Mouse (Mus musculus): ENCODE data around the gene Hs6st3.

Hs6st3 gene

DNA sequence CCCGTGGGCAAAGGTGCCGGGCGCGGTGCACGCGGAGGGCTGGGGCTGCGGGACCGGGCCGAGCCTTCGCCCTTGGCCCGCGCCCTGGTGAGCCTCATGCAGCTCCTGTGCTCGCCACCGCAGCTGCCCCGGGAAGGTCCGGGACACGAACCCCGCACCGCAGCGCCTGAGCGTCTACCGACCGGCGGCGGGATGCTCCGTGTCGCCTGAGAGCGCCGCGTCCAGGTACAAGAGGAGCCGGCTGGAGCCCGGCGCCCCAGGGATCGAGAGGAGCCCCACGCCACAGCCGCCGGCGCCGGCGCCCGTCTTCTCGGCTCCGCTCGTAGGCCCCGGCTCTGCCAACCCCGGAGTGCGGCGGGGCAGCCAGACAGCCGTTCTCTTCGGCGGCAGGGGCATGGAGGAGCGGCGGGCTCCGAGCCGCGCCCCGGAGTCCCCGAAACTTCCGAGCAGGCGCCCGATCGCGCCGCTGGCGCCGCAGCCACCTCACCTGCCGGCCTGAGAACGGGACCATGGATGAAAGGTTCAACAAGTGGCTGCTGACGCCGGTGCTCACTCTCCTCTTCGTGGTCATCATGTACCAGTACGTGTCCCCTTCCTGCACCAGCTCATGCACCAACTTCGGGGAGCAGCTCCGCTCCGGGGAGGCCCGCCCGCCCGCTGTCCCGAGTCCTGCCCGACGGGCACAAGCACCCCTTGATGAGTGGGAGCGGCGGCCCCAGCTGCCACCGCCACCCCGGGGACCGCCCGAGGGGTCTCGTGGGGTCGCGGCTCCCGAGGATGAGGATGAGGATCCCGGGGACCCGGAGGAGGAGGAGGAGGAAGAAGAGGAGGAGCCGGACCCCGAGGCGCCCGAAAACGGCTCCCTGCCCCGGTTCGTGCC, at the start of gene Hs6st3:
Gene Hs6st3 (plus strand): TSS at position 436 of the 880 bp plus-strand sequence.
- DNase-seq: no peak

DNA sequence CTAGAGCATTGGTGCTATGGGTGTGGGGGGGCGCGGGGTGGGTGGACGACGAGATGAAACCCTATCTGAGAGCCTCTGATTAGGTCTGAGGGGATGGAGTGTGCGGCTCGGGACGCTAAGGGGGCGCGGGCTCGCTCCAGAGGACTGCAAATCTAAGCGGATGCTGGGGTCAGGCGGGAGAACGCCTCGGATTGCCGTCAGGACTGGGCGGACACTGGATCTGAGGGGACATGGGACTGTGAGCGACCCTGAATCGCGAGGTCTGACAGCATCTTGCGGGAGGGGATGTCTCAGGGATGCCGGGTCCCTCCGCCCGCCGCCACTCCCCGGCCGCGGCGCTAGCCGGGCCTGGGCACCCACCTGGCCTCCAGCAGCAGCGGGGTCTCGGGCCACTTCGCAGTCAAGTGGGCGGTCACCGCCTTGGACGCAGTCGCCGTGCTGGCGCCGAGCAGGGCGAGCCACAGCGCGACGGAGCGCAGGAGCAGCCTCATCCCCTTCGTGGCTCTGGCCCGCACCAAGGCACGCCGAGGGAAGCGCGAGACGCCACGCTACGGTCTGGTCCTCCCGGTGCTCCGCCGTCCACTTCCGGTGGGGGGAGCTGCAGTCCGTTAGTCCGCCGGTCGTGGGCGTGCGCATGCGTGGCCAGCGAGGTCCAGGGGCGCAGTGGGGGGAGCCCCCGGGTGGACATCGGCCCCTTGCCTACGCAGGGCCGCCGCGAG, 39.1 kb upstream of the Hs6st3 start, which contains the start of gene Uggt2:
Gene Uggt2 (minus strand): TSS at position 580 of the 719 bp plus-strand sequence.
- DNase-seq: peak; percentile 97 to 98

DNA sequence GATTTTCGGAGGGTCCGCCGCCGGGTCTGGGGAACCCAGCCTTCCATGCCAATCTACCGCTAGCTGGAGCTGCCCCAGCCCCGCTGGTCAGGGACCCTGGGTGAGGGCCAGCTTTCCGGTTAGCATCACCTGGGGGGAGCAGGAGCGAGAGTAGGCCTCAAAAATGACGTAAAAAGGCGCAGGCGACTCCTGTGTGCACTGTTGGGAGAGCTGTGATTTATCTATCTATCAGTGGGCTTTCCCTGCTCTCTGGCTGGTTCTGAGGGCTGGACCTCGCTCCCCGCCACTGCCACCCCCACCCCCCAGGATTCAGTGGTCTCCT, 38.6 kb upstream of the Hs6st3 start:
- DNase-seq: no peak

DNA sequence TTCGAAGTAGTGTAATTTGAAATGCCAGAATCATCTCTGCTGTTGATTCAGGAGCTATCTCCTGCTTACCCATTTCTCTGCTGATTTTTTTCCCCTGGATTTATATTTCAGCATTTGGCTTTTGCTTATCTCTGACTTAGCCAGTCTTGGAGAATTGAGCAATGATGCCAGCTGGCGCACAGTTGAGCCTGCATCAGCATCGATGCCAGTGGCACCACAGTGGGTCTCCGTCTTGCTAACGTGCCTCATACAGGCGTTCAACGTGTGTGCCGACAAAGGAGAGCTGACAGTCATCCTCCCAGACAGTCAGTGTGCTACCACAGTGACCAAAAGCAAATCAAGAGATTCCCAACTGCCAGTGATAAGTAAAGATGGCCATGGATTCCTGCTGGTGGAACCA, 30.6 kb upstream of the Hs6st3 start:
- peak; percentile 73 to 81 for DNase-seq

DNA sequence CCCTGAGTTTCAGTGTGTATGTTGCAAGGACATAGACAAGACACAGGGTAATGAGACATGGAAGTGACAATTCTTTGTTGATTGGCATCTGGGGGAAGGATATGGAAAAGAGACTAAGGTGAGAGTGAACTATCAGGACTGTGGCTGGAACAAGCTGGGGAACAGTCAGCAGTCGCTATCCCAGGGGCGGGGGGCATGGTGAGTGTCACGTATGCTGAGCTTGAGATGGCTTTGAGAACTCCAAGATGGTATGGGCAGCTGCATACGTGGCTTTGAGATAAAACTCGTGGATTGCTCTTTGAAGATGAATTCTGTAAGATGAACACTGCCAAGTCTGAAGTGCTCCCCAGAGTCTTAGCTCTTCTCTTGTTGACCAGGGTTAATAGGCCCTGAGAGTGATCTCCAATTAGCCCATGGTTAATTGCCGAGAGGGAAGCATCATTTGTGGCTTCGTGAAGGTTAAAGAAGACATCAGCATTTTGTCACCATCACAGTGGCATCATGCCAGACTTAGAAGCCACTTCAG, 29.3 kb upstream of the Hs6st3 start:
- DNase-seq: no peak

DNA sequence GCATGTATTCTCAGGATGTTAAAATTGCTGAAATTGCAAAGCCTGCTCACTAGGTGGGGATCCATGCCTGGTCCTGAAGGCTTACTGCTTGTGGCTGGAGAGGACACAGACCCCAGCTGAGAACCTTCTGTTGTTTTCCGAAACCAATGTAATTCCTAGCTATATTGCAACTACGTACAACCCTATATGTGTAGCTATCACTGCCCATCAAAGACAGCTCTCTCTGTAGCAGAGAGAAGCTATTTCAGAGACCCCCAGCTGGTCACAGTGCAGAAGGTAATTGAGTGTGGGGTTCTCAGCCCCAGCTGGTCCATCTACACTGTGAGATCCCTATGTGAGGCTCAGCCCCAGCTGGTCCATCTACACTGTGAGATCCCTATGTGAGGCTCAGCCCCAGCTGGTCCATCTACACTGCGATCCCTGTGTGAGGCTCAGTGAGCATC, 28.3 kb upstream of the Hs6st3 start:
- peak; percentile 58 to 59 for DNase-seq

DNA sequence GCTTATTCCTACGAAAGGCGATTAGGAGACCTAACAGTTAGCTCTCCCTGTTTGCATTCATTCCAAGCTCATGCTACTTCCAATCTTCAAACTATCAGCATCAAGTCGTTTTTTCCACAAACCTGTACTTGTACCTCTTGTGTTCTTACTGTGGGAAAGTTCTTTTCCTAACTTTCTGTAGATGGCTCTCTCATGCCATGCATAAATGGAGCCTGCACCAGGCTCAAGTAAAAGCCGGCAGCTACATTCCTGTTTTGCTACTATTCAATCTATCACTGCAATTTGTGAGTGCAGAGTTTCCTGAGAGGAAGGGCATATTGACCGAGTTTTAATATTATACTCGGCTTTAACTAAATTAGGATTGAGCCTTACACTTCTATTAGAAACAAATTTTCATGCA, 25.6 kb upstream of the Hs6st3 start:
- no peak for DNase-seq

DNA sequence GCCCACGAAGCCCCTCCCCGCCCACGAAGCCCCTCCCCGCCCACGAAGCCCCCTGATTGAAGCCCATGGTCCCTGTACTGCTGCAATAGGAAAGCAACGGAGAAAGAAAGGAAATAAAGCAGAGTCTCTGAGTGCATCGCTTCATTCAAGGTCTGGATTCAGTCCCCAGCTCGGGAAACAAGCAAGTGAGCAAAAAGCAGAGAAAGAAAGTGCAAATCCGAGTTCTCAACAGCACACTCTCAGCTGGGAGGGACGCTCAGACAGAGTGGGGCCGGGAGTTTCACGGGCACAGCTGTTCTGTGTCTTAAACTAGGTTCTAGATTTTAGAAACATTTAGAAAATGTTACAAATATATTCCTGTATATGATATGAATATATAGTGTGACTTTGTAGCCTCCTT, 14.6 kb upstream of the Hs6st3 start:
- no peak for DNase-seq

DNA sequence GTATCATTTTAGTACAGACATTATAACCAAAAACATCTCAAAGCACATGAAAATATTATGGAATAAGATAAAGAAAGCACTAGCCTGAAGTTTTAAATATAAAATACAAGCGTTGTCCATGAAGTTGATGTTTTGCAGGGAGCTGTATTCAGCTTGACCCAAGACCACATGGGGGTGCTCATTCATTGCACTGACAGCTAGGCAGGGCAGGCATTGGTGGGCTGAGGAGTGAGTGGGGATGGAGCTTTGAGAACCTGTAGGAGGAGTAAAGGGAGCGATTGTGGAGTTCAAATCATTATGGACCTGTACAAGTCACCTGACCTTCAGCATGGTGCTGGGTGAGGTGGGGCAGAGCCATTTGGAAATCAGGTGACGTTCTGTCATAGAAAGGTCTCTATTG, 14.1 kb upstream of the Hs6st3 start:
- DNase-seq: peak; percentile 33 to 48

DNA sequence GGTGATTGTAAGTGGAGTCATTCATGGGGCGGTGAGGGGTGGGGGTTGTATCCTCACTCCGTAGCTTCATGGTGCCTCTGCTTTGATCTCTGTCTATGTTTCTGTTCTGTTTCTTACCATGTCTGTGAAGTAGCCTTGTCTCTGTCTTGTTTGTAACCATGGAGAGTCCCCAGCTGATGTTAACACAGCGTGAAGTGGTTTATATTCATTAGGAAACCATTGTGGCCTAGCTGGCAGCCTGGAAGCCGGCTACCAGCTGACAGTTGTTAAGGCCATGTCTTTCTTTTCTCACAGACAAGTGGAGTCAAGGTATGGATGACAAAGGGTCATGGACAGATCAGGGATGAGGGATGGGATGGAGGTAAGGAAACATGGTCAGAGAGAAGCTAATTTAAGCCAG, 12.3 kb upstream of the Hs6st3 start:
- DNase-seq: no peak

DNA sequence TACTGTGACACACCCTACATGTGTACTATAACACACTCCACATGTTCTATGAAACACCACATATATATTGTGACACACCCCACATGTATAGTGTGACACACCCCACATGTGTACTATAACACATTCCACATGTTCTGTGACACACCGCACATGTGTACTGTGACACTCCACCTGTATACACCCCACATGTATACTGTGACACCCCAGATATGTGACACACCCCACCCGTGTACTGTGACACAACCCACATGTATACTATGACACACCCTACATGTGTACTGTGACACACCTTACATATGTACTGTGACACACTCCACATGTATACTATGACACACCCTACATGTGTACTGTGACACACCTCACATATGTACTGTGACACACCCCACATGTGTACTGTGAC, 10.8 kb upstream of the Hs6st3 start:
- DNase-seq: no peak

DNA sequence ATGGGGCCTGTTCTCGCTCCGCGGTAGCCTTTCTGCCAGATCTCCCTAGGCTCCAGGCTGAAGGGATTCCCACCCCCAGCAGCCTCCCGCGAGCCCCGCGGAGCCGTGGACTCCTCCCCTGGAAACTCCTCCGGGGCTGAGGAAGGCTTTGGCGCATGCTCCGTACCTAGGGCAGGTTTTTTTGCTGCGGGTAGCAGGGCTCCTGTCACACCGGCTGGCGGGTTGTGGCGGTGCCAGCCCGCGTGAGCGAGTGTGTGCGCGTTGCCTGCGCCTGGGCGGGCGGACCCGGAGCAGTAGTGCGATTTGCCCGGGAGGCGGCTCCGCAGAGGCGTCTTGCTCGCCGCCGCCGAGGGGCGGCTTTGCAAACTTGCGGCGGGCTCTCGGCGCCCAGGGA, 632 bp upstream of the Hs6st3 start:
- peak; percentile 95 for DNase-seq

DNA sequence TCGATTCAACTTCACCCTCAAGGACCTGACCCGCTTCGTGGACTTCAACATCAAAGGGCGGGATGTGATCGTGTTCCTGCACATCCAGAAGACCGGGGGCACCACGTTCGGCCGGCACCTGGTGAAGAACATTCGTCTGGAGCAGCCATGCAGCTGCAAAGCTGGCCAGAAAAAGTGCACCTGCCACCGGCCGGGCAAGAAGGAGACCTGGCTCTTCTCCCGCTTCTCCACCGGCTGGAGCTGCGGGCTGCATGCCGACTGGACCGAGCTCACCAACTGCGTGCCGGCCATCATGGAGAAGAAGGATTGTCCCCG, 602 bp downstream of the Hs6st3 start:
- DNase-seq: peak; percentile 61 to 67

DNA sequence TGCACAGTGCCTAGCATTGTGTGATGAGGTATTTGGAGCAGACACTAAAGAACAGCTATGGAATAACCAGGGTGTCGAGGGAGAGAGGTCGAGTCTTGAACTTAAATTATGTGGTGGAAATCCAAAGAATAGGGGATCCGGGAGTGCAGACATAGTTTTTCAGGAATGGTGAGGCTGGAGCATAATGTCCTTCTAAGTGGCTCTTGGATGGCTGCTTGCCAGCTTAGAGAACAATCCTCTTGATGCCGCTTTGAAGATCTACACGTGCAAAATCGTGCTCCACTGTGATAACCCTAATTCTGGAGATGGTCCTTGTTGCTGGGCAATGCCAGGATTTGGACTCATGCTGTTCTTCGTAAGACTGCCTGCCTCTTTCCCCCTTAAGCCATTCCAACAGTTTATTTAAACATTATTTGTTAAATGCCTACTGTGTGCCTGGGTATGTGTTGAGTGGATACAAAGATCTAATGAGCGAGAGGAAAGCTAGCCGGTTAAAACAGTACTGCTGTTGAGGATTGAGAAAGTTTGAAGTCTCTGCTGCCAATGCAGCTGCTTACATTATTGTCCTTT, 1.3 kb downstream of the Hs6st3 start:
- peak; percentile 25 to 38 for DNase-seq

DNA sequence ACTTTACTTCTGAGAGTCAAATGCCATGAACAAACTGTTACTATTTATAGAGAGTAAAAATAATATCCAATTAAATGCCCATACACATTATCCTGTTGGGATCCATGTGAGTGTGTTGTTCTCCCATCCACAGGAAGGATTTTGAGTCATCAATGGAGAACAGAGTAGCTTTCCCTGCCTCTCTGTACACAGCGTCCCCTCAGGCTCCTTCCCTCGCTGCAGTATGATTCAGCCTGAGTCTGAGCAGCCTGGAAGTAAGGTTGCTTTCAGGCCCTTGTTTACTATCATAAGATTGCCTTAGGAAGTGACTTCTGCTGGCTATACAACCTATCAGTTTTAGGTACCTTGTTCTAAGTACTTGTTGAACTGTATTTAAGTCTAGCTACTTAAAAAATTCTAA, 14.9 kb downstream of the Hs6st3 start:
- DNase-seq: no peak

DNA sequence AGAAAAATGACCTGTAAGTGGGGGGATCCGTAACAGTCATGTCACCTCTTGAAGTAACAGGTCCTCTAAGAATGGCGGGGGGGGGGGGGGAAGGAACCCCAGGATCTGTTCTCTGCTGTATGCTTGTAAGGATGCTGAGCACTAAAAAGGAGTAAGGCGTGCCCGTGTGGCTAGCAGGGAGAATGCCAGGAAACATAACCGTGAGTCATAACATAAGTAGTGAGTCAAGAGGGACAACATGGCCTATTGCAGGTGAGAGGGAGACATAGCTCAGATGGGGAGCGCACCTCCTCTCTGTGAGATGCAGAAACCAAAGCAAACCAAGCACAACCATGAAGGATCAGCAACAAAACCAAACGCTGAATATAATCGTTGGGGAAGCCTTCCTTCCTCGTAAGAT, 55.8 kb downstream of the Hs6st3 start:
- DNase-seq: no peak

DNA sequence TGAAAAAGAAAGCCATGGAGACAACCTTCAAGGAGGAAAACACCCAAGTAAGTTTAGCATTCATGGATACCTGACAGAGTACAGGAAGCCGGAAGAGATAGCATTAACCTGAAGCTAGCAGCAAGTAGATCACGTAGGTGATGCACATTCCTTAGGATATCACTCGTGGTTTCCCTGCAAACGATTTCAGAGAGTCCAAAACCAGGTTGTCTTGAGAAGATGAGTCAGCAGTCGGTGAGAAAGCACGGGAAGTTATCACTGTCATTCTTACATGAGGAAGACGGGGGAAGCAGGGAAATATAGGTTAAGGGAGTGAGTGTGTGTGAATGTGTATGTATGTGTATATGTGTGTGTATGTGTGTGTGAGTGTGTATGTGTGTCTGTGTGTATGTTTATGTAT, 65.4 kb downstream of the Hs6st3 start:
- DNase-seq: no peak

DNA sequence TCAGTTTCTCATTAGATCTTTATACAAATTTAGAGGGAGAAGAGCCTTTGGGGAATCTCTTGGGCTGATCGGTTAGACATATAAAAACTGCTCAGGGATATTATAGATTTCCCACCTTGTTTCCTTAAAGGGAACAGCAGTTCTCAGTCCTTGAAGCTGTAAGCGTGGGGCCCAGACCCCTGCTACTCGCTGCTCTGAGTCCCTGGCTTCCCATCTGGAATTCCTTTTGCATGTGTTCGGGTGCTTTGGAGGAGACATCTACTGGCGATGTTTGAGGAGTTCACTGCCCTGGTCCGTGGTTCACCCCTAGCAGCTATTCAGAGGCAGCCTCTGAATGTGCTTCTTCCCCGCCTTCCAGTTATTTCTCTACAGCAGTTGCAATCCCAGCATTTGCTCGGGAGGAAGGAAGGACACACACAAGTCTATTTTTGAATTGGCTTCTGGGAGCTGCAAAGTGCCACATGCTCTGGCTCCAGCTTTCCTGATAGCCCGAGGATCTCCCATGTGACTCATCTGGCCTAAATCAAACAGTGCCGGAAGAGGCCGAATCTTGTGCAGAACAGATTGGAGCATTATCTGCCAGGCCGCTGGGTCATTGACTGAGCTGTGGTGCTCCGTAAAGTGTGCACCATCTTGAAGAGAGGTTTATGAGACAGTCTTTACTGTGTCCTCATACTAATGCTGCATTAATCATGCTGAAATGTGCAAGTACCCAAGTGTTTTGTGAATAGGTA, 77.6 kb downstream of the Hs6st3 start:
- DNase-seq: peak in 1 of 2 experiments; percentile 15

DNA sequence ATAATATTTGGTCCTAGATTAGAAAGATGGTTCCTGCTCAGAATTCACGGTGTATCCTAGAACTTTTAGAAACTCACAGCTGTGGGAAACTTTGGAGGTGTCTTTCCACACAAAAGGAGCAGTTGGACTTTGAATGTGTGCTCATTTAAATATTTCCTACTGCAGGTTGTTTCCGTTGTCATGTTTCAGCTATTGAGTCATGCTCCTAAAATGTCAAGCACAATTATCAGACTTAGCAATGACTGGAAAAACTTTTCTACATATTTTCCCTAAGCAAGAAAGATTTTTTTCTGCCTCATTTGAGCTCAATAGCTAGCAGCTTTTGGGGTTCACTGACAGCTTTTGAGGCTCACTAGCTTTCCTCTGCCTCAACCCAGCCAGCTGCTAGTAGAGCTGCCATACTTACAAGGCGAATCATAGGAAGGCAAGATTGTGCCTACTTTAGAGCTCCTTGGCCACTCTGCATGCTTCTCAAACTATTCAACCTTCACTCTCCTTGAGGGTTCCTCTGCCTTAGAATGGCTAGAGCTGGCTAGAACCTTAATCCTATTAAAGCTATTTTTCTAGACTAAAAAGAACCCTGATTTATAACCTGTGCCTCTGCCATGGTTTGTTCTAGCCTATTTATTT, 89.7 kb downstream of the Hs6st3 start:
- DNase-seq: no peak

DNA sequence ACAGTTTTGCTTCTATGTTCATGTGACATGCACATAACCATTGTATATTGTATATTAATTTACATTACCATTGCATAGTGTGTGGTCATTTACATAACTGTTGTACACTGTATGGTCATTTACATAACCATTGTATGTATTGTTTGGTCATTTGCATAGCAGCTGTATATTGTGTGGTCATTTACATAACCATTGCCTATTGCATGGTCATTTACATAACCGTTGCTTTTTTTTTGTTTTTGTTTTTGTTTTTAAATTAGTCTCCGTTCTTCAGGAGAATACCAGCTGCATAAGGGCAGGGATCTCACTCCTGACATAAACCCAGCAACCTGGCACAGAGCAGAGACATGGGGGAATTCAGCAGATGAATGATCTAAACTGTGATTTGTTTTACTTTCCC, 95.5 kb downstream of the Hs6st3 start:
- DNase-seq: no peak

DNA sequence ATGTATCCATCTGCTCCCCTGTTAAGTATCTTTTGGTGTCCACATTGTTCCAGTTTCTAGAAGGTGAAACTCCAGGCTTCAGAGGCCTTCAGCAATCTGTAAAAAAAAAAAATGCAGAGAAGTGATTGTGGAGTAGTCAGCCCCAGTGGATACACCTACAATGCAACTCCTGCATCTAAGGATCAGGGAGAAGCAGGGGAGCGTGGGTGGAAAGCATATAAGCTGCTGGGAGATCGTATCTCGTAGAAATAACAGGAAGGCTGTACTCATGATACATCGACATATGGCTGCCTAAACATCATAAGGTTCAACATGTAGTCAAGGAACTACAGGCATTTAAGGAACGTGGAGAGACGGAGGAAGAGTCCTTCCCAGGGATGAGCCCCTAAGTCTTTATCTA, 109.0 kb downstream of the Hs6st3 start:
- no peak for DNase-seq

DNA sequence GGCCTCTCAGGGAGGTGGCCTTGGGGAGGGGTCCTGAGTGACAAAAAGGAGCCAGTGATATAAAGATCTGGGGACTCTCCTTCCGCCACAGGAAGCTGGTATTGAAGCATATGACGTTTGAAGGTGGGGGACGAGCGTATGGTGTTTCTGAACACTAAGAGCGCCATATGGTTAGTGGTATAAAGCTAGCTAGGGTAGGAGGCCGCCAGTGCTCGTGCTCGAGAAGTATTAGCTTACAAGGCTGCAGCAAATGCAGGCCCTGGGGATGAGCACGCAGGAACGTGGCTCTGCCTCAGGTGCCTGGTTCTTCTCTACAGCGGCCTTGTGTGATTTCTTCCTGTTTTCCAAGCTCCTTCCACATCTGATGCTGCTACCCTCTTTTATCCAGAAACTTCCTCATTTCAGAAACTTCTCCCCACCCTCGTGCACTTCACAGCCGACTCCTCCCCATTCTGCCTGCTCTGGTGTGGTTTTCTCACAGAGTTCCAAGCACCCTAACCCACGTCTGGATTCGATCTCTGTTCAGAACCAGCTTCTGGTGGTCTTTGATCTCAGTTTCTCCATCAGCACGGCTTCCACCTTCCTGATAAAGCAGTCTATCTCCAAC, 110.0 kb downstream of the Hs6st3 start:
- DNase-seq: no peak
